Mouse (Mus musculus) midbrain, embryonic 11.5 days (tissue): ENCODE results near the gene Plppr1. TPM values are rescaled to one million over a fixed set of nuclear protein-coding genes. Genes with fewer than 3 reads are reported as not detected.
"Not testable (repeated sequence)": the region's sequence is repeated elsewhere in the genome, so short reads cannot be mapped to it uniquely, and the experiment has no call there.

ENCODE experiments used
- ATAC-seq: fragments of 200-750 bp; cut with Nextera tagmentation; 2 replicates; pipeline ENCODE4 v1.8.0; 2017; ENCODE audit warnings: moderate TSS enrichment, moderate library complexity; ENCODE audit not compliant: low FRiP score
- DNase-seq: peaks from one replicate; pipeline ENCODE4 v3.0.0; 2015; ENCODE audit warnings: low spot score; ENCODE audit errors: missing footprints
- H3K27ac ChIP-seq: fragments of 300-500 bp; sonication (generic); 2 replicates; pipeline ENCODE4 v1.5.1; 2014; ENCODE audit warnings: low read depth, low read length
- H3K27me3 ChIP-seq: fragments of 300-500 bp; sonication (generic); 2 replicates; pipeline ENCODE4 v1.6.1; 2014; ENCODE audit warnings: mild to moderate bottlenecking, low read length, moderate library complexity, mixed read lengths; ENCODE audit not compliant: control insufficient read depth, insufficient read depth
- H3K36me3 ChIP-seq: fragments of 300-500 bp; sonication (generic); 2 replicates; pipeline ENCODE4 v1.6.1; 2014; ENCODE audit warnings: mild to moderate bottlenecking, low read length, moderate library complexity, mixed read lengths; ENCODE audit not compliant: control insufficient read depth, insufficient read depth
- H3K4me1 ChIP-seq: fragments of 300-500 bp; sonication (generic); 2 replicates; pipeline ENCODE4 v1.6.1; 2014; ENCODE audit warnings: low read length; ENCODE audit not compliant: control insufficient read depth, insufficient read depth
- H3K4me2 ChIP-seq: fragments of 300-500 bp; sonication (generic); 2 replicates; pipeline ENCODE4 v1.6.1; 2014; ENCODE audit warnings: mild to moderate bottlenecking, moderate library complexity
- H3K4me3 ChIP-seq: fragments of 300-500 bp; sonication (generic); 2 replicates; pipeline ENCODE4 v1.5.1; 2014; ENCODE audit warnings: low read depth, low read length
- H3K9ac ChIP-seq: fragments of 300-500 bp; sonication (generic); 2 replicates; pipeline ENCODE4 v1.6.1; 2014; ENCODE audit warnings: low read length
- H3K9me3 ChIP-seq: fragments of 300-500 bp; sonication (generic); 2 replicates; pipeline ENCODE4 v1.6.1; 2016; ENCODE audit warnings: low read length; ENCODE audit not compliant: control insufficient read depth
- WGBS: fragments of 180-500 bp; shearing (Covaris S2); extraction: QIAGEN DNeasy Blood & Tissue Kit; methylation state at CpG from one replicate; pipeline ENCODE4 v1.1.7; 2014; 5-methylcytosine and 5-hydroxymethylcytosine counted together
- polyA plus RNA-seq: library from polyadenylated mRNA; unstranded; fragments of >200 nt; fragmentation: Nextera tagmentation; extraction: Ambion mirVana; gene quantifications from 2 replicates; pipeline ENCODE4 v1.2.1, GENCODE M21; 2014

Gene Plppr1
- polyA plus RNA-seq, 1 experiment from 2014 or later: 11.5 TPM

DNA sequence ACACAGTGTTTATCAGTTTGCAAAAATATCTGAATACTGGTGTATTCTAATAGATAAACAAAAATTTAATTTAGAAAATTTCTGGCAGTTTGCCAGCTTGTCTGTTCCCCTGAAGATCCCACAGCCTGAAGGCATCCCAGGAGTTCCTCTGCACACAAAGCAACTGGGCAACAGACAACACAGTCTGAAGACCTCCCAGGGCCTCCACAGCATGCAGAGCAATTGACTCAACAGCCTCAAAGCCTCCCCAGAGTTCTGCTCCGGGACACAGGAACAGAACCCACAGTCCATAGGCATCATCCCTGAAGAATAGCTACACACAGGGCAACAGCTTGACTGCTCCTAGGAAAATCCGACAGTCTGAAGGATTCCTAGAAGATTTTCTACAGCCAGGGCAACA lies 289.6 kb downstream of the Plppr1 start:
- Histone ChIP-seq H3K4me1 (no peaks in the 10 kb centered on the region), H3K27me3 (no peaks in the 10 kb centered on the region), H3K4me3 (no peak overlapping the region), H3K36me3 (no peaks in the 10 kb centered on the region), H3K4me2 (no peak overlapping the region), H3K27ac (no peak overlapping the region), H3K9ac (no peak overlapping the region), H3K9me3 (no peaks in the 10 kb centered on the region)
- 38% methylated on average over 2 of the region's 2 CpGs for WGBS
- DNase-seq (no peak), ATAC-seq (no peak)

DNA sequence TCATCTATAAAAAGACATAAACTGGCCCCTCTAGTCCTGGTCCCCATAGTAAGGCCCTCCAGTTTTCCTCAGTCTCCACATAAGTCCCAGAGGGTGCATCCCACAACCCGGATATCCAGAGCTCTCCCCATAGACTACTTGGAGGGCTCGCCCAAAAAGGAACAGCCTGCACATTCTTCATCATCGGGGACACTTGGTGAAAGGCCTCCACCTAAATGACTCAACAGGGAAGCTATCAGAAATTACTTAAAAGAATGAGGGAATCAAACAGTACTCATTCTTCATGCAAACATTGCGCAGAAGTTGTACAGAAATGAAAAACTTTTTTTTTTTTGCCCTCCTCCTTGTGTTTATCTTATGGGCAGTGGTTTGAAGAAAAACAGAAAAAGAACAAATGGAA lies 291.4 kb downstream of the Plppr1 start:
- no peaks in the 10 kb centered on the region for H3K4me1 ChIP-seq
- WGBS: 89% methylated on average over 4 of the region's 4 CpGs
- ATAC-seq: no peak
- H3K9me3 ChIP-seq: no peaks in the 10 kb centered on the region
- no peaks in the 10 kb centered on the region for H3K27me3 ChIP-seq
- H3K9ac ChIP-seq: no peak overlapping the region
- no peak overlapping the region for H3K4me3 ChIP-seq
- H3K27ac ChIP-seq: no peak overlapping the region
- no peak for DNase-seq
- no peaks in the 10 kb centered on the region for H3K36me3 ChIP-seq
- no peak overlapping the region for H3K4me2 ChIP-seq

DNA sequence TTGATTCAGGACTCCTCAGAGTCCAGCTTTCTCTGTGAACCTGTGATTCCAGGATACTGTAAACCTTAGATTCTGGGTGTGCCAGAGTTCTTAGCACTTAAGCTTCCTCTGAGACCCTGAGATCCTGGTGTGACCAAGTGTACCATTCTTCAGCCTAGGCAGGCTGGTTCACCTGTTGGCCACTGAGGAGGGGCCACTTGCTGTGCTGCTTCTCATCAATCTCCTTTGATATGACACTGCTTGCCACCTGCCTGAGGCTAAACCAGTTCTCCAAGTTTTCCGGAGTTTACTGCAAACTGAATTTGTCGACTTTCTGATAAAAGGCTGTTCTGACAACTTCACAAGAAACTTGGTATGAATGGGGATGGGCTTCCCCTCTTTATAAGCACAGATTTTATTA lies 298.0 kb downstream of the Plppr1 start:
- Histone ChIP-seq H3K9ac (no peak overlapping the region), H3K4me2 (no peak overlapping the region), H3K27ac (no peak overlapping the region), H3K36me3 (no peaks in the 10 kb centered on the region), H3K27me3 (no peaks in the 10 kb centered on the region), H3K4me3 (no peak overlapping the region), H3K9me3 (no peaks in the 10 kb centered on the region), H3K4me1 (no peaks in the 10 kb centered on the region)
- ATAC-seq (no peak), DNase-seq (no peak)
- 91% methylated on average over 2 of the region's 2 CpGs for WGBS

DNA sequence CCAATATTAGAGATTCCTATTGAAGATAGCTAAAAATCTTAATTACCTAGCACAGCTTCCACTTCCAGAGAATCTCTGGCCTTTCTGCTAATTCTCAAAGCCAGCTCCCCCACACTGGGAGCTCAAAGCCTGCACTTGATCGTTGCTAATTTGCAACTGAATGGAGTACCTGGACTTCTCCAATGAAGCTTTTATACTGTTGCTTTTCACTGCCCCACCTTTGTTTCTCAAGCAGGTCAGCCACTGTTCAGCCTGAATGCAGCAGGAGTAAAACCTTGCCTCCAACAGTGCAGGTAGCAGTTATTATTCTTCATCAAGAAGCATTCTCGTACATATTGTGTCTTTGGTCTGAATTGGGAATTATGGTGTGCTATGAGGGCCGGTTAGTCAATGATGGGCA lies 309.0 kb downstream of the Plppr1 start:
- H3K4me3 ChIP-seq, ATAC-seq, H3K36me3 ChIP-seq, H3K27me3 ChIP-seq, H3K4me2 ChIP-seq, H3K4me1 ChIP-seq, H3K9me3 ChIP-seq, H3K9ac ChIP-seq, DNase-seq, H3K27ac ChIP-seq: not testable (repeated sequence)
- WGBS: 84% methylated on average over 3 of the region's 3 CpGs

DNA sequence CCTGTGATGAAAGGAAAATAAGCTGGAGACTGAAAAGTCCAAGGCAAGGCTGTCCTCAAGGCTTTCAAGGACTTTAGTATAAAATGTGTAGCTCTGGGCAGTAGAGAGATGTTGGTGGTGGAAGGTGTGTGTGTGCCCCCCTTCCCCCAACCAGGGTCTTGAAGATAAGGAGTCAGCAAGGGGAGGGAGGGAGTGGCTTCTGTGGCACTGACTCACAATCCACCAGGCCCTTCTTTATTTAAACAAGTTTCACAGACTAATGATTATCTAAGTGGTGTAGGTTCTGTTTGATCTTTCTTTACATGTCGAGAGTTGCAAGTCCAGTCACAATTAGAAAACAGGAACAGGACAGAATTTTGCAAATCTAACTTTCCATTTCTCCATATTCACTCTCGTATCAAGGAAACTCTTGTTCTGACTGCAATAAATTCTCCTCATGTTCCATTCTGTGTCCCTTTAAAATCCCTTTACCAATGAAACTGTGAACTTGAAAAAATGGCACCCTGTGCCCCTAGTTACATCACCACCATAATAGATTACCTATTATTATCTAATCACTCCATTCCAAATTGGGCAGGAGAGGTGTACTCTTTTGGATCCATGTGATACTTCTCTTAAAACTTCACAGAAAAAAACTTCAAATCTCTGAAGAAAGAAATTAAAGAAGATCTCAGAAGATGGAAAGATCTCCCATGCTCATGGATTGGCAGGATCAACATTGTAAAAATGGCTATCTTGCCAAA lies 324.7 kb downstream of the Plppr1 start:
- not testable (repeated sequence) for H3K27ac ChIP-seq, H3K36me3 ChIP-seq, DNase-seq, H3K4me1 ChIP-seq, ATAC-seq, H3K9me3 ChIP-seq, H3K4me2 ChIP-seq, H3K27me3 ChIP-seq, H3K4me3 ChIP-seq, H3K9ac ChIP-seq
- WGBS: 83% methylated on average over 1 of the region's 2 CpGs

DNA sequence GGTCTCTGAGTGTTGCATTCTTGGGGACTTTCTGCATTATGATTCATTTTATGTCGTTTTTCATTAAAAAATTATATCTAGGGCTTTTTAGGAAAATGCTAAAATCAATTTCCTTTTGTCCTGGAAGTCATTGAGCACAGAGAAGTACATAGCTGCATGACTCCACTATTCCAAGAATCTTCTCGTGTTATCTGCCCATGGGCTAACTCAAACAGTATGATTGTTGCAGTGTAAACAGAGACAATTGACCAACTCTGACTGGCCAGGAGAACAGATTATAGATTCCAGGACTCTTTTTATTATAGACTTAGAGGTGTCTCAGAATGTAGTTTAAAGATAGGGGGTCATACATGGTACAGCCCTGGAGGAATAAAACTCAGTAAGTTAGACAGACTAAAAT lies 327.8 kb downstream of the Plppr1 start:
- no peak overlapping the region for H3K27ac ChIP-seq
- DNase-seq (no peak), ATAC-seq (no peak)
- no peaks in the 10 kb centered on the region for H3K4me1 ChIP-seq
- 53% methylated on average over 2 of the region's 2 CpGs for WGBS
- H3K9ac ChIP-seq: no peak overlapping the region
- no peaks in the 10 kb centered on the region for H3K36me3 ChIP-seq
- H3K4me2 ChIP-seq: no peak overlapping the region
- no peak overlapping the region for H3K4me3 ChIP-seq
- no peaks in the 10 kb centered on the region for H3K9me3 ChIP-seq
- no peaks in the 10 kb centered on the region for H3K27me3 ChIP-seq
